Mouse (Mus musculus) liver (tissue): ENCODE measurements at regions not wholly inside any gene's neighbourhood (a gene's known extent, or its start where the extent isn't known, plus 50 kb on each side); places are given as distances from the start of the nearest gene placed in this dataset.
A peak's percentile ranks its signal among the peaks of the same experiment; 100 is the strongest.

ENCODE experiments used
- DNase-seq: peaks from one replicate; pipeline ENCODE4 v3.0.0-alpha.2; 2020; ENCODE audit warnings: mixed read lengths

DNA sequence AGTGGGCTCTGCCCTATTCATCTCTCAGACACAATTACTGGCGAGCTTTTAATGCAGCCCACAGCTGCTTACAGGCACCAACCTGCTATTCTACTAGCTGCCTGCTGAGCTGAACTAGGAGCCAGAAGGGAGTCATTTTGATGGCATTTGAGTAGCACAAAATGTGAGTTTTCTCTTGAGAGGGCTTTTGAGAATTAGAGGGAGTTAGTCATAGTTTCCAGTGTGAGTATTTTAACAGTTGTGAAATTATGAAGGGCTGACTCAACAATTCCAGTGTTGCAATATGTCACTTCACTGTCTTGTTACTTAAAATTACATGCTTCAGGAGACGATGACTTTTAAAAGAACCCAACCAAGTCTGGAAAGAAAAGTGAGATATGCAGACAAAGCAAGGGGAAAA lies 54.4 kb upstream of the Ly86 start:
- DNase-seq, result no peak

DNA sequence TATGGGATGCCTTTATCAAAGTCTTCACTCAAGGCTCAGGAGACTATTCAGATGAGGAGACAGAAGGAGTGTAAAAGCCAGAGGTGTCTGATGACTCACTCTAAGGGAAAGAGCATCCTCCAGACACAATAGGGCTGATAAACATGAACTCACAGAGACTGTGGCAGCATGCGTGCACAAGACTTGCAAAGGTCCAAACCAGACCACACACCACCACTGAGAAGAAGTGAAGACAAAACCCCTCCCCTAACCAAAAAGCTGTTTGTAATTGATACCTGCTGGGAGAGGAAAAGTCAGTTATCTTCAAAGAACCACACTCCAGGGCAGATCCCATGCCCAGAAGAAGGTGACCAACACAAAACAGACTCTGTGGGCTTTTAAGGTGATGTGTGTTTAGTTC lies 56.0 kb upstream of the Ly86 start:
- DNase-seq, result no peak

GRCm38 (mm10) chr13:37282515-37282914 lies 62.5 kb upstream of the Ly86 start:
- DNase-seq, result no peak

- DNase-seq, result peak; percentile 12
Measured at GRCm38 (mm10) chr13:37279078-37279789, 65.8 kb upstream of the Ly86 start.

- no peak for DNase-seq
Measured at GRCm38 (mm10) chr13:37249581-37250461, 95.2 kb upstream of the Ly86 start.

- DNase-seq, result no peak
Measured at GRCm38 (mm10) chr13:37248741-37249140, 96.3 kb upstream of the Ly86 start.

DNA sequence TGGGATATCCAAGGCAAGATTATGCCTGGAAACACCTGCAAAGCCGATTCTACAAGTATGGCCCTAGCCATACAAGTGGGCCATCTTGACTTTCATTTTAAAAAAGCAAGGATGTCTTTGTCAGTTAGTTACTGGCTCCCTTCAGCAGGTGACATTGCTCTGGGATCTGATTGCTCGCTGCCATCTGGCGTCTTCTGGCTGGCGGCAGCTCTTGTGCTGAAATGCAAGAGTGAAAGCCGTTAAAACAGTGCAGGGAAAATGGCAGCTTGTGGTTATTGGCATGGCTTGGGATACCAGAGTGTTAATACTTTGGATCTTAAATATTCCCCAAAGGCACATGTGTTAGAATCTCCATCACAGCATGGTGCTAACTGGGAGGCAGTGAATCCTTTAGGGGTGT lies 105.0 kb upstream of the Ly86 start:
- DNase-seq, result no peak

GRCm38 (mm10) chr13:37237285-37237684 lies 107.7 kb upstream of the Ly86 start:
- no peak for DNase-seq

DNA sequence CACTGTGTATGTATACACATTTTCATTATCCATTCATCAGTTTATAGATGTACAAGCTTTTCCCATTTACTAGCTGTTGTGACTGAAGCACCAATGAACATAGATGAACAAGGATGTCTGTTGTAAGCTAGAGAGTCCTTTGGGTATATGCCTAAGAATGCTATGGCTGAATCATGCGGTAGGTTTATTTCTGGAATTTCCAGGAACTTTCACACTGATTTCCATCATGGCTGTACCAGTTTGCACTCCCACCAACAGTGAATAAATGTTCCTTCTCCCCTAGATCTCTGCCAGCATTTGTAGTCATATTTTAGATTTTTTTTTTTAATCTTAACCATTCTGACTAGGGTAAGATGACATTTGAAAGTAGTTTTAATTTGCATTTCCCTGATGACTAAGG lies 119.2 kb upstream of the Ly86 start:
- no peak for DNase-seq

DNA sequence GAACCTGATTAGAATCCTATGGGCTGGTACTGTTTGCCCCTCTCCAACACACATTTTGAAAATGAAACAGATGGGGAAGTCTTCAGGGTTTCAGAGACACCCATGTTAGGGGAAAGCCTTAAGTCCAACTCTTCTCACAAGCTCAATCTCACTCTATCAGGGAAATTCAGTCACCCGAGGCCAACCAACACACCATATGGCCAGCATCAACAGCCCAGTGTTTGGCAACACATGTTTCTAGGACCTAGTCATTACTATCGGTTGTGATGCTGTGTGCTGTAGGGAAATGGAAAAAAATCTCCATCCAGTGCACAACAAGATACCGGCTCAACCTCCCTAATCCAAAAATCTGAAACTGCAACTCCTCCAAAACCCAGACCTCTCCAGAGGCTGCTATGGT lies 124.6 kb upstream of the Ly86 start:
- DNase-seq, result no peak

DNA sequence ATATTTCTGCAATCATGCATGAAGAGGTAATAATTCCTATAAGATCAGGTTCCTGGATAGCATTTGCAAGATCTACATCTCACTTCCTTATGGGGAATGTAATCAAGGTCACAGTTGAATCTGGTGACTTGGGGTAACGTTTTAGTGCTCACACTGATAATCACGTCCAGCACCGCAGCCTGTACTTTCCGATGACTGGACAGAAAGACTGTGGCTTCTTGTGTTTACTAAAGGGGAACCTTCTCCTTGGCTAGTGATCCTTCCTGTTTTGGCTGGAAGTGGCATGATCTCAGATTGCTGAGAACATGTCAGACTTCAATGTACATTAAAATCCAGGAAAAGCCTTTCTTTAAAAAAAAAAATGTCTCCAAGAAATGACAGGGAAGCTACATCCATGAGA lies 126.4 kb upstream of the Ly86 start:
- DNase-seq, result peak; percentile 4

GRCm38 (mm10) chr13:37214590-37215282 lies 130.3 kb upstream of the Ly86 start:
- DNase-seq, result no peak

GRCm38 (mm10) chr13:37197136-37197535 lies 147.1 kb upstream of the F13a1 start:
- no peak for DNase-seq

GRCm38 (mm10) chr13:37195857-37196256 lies 145.8 kb upstream of the F13a1 start:
- DNase-seq, result no peak

GRCm38 (mm10) chr13:37181169-37181787 lies 131.2 kb upstream of the F13a1 start:
- DNase-seq, result no peak

GRCm38 (mm10) chr13:37176526-37176925 lies 126.5 kb upstream of the F13a1 start:
- no peak for DNase-seq

DNA sequence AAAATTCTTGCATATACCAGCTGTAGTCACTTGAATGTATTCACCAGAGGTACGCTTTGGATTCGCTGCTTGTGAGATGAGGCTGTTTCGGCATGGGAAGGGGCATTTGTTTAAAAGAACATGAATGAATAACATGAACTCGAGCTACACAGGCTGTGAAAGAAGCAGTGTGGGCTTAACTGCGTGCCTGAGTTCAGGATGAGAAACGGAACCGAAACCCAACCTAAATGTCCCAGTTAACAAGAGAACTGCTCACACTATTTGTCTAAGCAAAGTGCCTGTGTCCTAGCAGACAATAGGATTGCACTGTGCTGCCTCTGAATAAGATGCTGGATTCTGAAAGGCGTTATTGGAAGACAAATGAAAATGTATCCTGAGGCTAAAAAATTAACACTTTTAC lies 126.0 kb upstream of the F13a1 start:
- no peak for DNase-seq

- DNase-seq, result no peak
Measured at GRCm38 (mm10) chr13:37158831-37159522, 108.9 kb upstream of the F13a1 start.

DNA sequence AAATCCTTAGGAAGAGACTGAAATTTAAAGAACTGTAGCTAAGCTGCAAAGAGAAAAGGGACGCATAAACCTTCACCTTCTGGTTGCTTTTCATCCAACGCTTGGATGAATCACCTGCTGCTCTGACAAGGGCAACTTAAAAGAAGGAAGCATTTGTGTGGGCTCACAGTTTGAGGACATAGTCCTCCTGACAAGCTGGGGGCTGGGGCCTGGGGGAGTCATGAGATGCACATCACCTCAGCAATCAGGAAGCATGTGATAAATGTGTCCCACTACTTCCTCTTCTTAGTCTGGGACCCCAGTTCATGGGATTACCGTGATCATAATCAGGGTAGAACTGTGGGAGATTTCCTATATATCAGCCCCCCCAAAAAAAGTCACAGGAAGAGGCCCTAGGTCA lies 107.8 kb upstream of the F13a1 start:
- no peak for DNase-seq

GRCm38 (mm10) chr13:37151835-37152516 lies 101.9 kb upstream of the F13a1 start:
- DNase-seq, result no peak

GRCm38 (mm10) chr13:37149961-37150360 lies 99.9 kb upstream of the F13a1 start:
- no peak for DNase-seq
